Mouse (Mus musculus): ENCODE measurements at regions not wholly inside any gene's neighbourhood (a gene's known extent, or its start where the extent isn't known, plus 50 kb on each side); places are given as distances from the start of the nearest gene placed in this dataset.
"Not testable (repeated sequence)": the region's sequence is repeated elsewhere in the genome, so short reads cannot be mapped to it uniquely, and the experiment has no call there.

GRCm38 (mm10) chr1:4653937-4654336 lies 153.8 kb upstream of the Gm37988 start:
- Histone ChIP-seq H3K4me2 (ENCODE audit: low read depth) (no peak overlapping the region), H3K4me1 (replicated peaks; ENCODE audit: control insufficient read depth in 2 of 2, insufficient read depth in 2 of 2, low read length in 1 of 2) (no peaks in the 10 kb centered on the region), H3K36me3 (replicated peaks; ENCODE audit: control insufficient read depth, insufficient read depth, low read depth) (no peaks in the 10 kb centered on the region), H3K4me3 (ENCODE audit: insufficient read depth in 1 of 2, low read depth in 2 of 2, low read length in 2 of 2) (no peak overlapping the region), H3K9ac (replicated peaks) (no peak overlapping the region), H3K27ac (no peak overlapping the region), H3K27me3 (ENCODE audit: control insufficient read depth, insufficient read depth, low read length) (no peaks in the 10 kb centered on the region), H3K9me3 (ENCODE audit: control insufficient read depth, low read length) (no peaks in the 10 kb centered on the region)
- ATAC-seq (ENCODE audit: insufficient read depth), result no peak
- 14% methylated on average over 7 of the region's 7 CpGs for WGBS (ENCODE audit: insufficient replicate concordance)
- DNase-seq (ENCODE audit: low read depth in 3 of 3, low spot score in 3 of 3), result no peak
- no peak for TF ChIP-seq EP300 (IDR thresholded peaks at IDR 0.05; ENCODE audit: low read depth)
- TF ChIP-seq CTCF (IDR thresholded peaks at IDR 0.05; ENCODE audit: low read depth), result no peak

- TF ChIP-seq EP300 (IDR thresholded peaks at IDR 0.05; ENCODE audit: low read depth) (no peak), CTCF (IDR thresholded peaks at IDR 0.05; ENCODE audit: low read depth) (no peak)
- ATAC-seq (ENCODE audit: insufficient read depth), result no peak
- no peaks in the 10 kb centered on the region for H3K36me3 ChIP-seq (replicated peaks; ENCODE audit: control insufficient read depth, insufficient read depth, low read depth)
- H3K27me3 ChIP-seq (ENCODE audit: control insufficient read depth, insufficient read depth, low read length), result no peaks in the 10 kb centered on the region
- H3K9me3 ChIP-seq (ENCODE audit: control insufficient read depth, low read length), result no peaks in the 10 kb centered on the region
- DNase-seq (ENCODE audit: low read depth in 3 of 3, low spot score in 3 of 3), result no peak
- no peak overlapping the region for H3K4me3 ChIP-seq (ENCODE audit: insufficient read depth in 1 of 2, low read depth in 2 of 2, low read length in 2 of 2)
- H3K4me1 ChIP-seq (replicated peaks; ENCODE audit: control insufficient read depth in 2 of 2, insufficient read depth in 2 of 2, low read length in 1 of 2), result no peaks in the 10 kb centered on the region
- no peak overlapping the region for H3K9ac ChIP-seq (replicated peaks)
- no peak overlapping the region for H3K27ac ChIP-seq
- no peak overlapping the region for H3K4me2 ChIP-seq (ENCODE audit: low read depth)
These were observed 152.4 kb upstream of the Gm37988 start for GRCm38 (mm10) chr1:4655252-4655651.

GRCm38 (mm10) chr1:4656883-4657282 lies 150.8 kb upstream of the Gm37988 start:
- Histone ChIP-seq H3K4me2 (ENCODE audit: low read depth) (no peak overlapping the region), H3K27ac (no peak overlapping the region), H3K9ac (replicated peaks) (no peak overlapping the region), H3K27me3 (ENCODE audit: control insufficient read depth, insufficient read depth, low read length) (no peaks in the 10 kb centered on the region), H3K4me3 (ENCODE audit: insufficient read depth in 1 of 2, low read depth in 2 of 2, low read length in 2 of 2) (no peak overlapping the region), H3K9me3 (ENCODE audit: control insufficient read depth, low read length) (no peaks in the 10 kb centered on the region), H3K36me3 (replicated peaks; ENCODE audit: control insufficient read depth, insufficient read depth, low read depth) (no peaks in the 10 kb centered on the region), H3K4me1 (replicated peaks; ENCODE audit: control insufficient read depth in 2 of 2, insufficient read depth in 2 of 2, low read length in 1 of 2) (no peaks in the 10 kb centered on the region)
- WGBS (ENCODE audit: insufficient replicate concordance), result 48% methylated on average over 5 of the region's 5 CpGs
- ATAC-seq (ENCODE audit: insufficient read depth) (no peak), DNase-seq (ENCODE audit: low read depth in 3 of 3, low spot score in 3 of 3) (no peak)
- no peak for TF ChIP-seq EP300 (IDR thresholded peaks at IDR 0.05; ENCODE audit: low read depth)
- no peak for TF ChIP-seq CTCF (IDR thresholded peaks at IDR 0.05; ENCODE audit: low read depth)

- 57% methylated on average over 7 of the region's 7 CpGs for WGBS (ENCODE audit: insufficient replicate concordance)
- H3K4me2 ChIP-seq (ENCODE audit: low read depth); H3K4me1 ChIP-seq (replicated peaks; ENCODE audit: control insufficient read depth in 2 of 2, insufficient read depth in 2 of 2, low read length in 1 of 2); ATAC-seq (ENCODE audit: insufficient read depth); H3K9ac ChIP-seq (replicated peaks); DNase-seq (ENCODE audit: low read depth in 3 of 3, low spot score in 3 of 3); H3K36me3 ChIP-seq (replicated peaks; ENCODE audit: control insufficient read depth, insufficient read depth, low read depth); H3K4me3 ChIP-seq (ENCODE audit: insufficient read depth in 1 of 2, low read depth in 2 of 2, low read length in 2 of 2); H3K9me3 ChIP-seq (ENCODE audit: control insufficient read depth, low read length); H3K27ac ChIP-seq; H3K27me3 ChIP-seq (ENCODE audit: control insufficient read depth, insufficient read depth, low read length): not testable (repeated sequence)
These were observed 147.6 kb upstream of the Gm37988 start for GRCm38 (mm10) chr1:4660081-4660480.

- H3K36me3 ChIP-seq (replicated peaks; ENCODE audit: control insufficient read depth, insufficient read depth, low read depth); H3K4me3 ChIP-seq (ENCODE audit: insufficient read depth in 1 of 2, low read depth in 2 of 2, low read length in 2 of 2); H3K9me3 ChIP-seq (ENCODE audit: control insufficient read depth, low read length); DNase-seq (ENCODE audit: low read depth in 3 of 3, low spot score in 3 of 3); H3K4me1 ChIP-seq (replicated peaks; ENCODE audit: control insufficient read depth in 2 of 2, insufficient read depth in 2 of 2, low read length in 1 of 2); H3K4me2 ChIP-seq (ENCODE audit: low read depth); H3K27ac ChIP-seq; H3K9ac ChIP-seq (replicated peaks); H3K27me3 ChIP-seq (ENCODE audit: control insufficient read depth, insufficient read depth, low read length); ATAC-seq (ENCODE audit: insufficient read depth): not testable (repeated sequence)
- WGBS (ENCODE audit: insufficient replicate concordance), result 70% methylated on average over 5 of the region's 5 CpGs
These were observed 147.1 kb upstream of the Gm37988 start for GRCm38 (mm10) chr1:4660616-4661015.

GRCm38 (mm10) chr1:4661761-4662160 lies 145.9 kb upstream of the Gm37988 start:
- WGBS (ENCODE audit: insufficient replicate concordance), result 61% methylated on average over 1 of the region's 1 CpGs
- TF ChIP-seq EP300 (IDR thresholded peaks at IDR 0.05; ENCODE audit: low read depth) (no peak), CTCF (IDR thresholded peaks at IDR 0.05; ENCODE audit: low read depth) (no peak)
- DNase-seq (ENCODE audit: low read depth in 3 of 3, low spot score in 3 of 3) (no peak), ATAC-seq (ENCODE audit: insufficient read depth) (no peak)
- Histone ChIP-seq H3K36me3 (replicated peaks; ENCODE audit: control insufficient read depth, insufficient read depth, low read depth) (no peaks in the 10 kb centered on the region), H3K4me3 (ENCODE audit: insufficient read depth in 1 of 2, low read depth in 2 of 2, low read length in 2 of 2) (no peak overlapping the region), H3K27me3 (ENCODE audit: control insufficient read depth, insufficient read depth, low read length) (no peaks in the 10 kb centered on the region), H3K9ac (replicated peaks) (no peak overlapping the region), H3K27ac (no peak overlapping the region), H3K4me2 (ENCODE audit: low read depth) (no peak overlapping the region), H3K4me1 (replicated peaks; ENCODE audit: control insufficient read depth in 2 of 2, insufficient read depth in 2 of 2, low read length in 1 of 2) (no peaks in the 10 kb centered on the region), H3K9me3 (ENCODE audit: control insufficient read depth, low read length) (no peaks in the 10 kb centered on the region)
